Mouse (Mus musculus) frontal cortex, postnatal 25 days (tissue): ENCODE data around the gene Tnrc6b.
"Not testable (repeated sequence)": the region's sequence is repeated elsewhere in the genome, so short reads cannot be mapped to it uniquely, and the experiment has no call there.

Experiments
- DNase-seq, 2 experiments: peaks; one replicate each; pipeline ENCODE4 v3.0.0; 2022; ENCODE audit warnings: low spot score in 2 of 2

Gene Tnrc6b

DNA sequence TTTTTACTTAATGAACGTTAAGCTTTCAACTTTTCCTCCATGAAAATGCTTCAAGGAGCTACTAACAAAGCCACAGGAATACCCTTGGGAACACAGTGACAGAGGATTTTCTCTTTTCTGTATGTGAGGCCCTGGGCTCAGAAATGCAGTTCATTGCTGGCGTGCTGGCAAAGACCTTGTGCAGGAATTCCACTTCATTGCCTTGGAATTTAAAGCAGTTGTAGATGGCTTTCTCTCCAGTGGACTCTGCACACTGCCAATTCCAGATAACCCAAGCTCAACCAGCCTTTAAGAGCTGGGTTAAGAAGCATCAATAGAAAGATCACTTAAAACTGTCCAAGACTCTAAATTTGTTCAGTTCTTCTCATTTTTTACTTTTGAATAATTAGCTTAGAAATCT is 204.7 kb downstream of the Tnrc6b start:
- DNase-seq: no peak

DNA sequence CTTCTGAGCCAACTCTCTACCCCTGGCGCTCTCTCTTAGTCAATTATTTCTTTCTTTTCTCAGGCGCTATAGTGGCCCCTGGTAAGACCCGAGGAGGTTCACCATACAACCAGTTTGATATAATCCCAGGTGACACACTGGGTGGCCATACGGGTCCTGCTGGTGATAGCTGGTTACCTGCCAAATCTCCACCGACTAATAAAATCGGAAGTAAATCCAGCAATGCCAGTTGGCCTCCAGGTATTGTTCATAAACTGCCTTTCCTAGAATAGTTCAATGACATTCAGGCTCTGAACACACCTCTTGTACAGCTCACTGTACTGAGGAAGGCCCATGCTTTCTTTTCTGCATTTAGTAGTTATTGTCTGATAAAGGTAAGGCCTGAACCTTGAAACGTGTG is 205.5 kb downstream of the Tnrc6b start:
- DNase-seq: no peak

DNA sequence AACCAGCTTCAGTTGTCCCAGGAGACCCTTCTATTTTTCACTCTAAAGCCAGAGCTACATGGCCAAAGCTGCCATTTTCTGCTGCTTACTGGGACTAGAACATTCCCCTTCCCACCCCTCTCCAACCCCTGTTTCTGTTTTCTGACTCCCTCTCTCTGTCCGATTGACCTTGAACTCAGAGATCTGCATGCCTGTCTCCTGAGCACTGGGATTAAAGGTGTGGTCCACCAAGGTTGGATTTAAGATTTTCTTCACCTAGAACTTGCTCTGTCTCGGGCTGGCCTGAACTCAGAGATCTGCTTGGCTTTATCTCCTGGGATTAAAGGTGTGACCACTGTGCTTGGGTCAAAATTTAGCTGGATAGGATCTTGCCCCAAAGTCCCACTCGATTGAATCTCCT is 209.2 kb downstream of the Tnrc6b start:
- DNase-seq: no peak

DNA sequence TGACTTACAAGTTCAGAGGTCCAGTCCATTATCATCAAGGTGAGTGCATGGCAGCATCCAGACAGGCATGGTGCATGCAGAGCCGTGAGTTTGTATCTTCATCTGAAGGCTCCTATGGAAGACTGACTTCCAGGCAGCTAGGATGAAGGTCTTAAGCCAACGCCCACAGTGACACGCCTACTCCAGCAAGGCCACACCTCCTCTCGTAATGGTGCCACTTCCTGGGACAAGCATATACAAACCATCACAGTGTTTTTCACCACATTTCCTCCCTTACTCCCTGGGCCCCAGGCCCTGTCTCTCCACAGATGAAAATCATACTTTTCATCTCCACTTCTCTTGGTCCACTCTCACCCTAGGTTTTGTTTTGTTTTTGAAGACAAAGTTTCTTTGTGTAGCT is 210.7 kb downstream of the Tnrc6b start:
- DNase-seq: no peak

DNA sequence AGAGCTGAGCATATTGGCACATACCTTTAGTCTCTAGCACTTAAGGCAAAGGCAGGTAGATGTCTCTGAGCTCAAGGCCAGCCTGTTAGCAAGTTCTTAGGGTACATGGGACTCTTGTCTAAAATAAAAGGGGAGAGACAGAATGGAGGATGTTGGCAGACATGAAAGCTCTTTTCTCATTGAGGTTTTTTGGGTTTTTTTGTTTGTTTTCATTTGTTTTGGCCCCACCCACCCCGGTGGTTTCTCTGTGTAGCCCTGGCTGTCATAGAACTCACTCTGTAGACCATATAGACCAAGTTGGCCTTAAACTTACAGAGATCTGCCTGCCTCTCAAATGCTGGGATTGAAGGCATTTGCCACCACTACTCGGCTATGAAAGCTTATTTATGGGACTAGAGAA is 213.1 kb downstream of the Tnrc6b start:
- DNase-seq: no peak

DNA sequence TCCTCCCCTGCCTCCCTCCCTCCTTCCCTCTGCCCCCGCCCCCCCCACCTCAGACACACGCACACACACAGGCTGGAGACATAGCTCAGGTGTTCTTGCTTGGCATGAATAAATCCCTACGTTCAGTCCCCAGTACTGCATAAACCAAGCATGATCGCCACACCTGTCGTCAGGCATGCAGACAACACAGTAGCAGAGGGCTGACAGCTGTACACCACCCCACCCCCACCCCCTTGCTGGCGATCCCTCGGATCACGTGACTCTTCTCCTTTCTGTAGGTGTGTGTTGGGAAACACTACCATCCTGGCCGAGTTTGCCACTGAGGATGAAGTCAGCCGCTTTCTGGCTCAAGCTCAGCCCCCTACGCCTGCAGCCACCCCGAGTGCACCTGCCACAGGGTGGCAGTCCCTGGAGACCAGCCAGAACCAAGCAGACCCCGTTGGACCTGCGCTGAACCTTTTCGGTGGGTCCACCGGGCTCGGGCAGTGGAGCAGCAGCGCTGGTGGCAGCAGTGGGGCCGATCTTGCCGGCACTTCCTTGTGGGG is 217.8 kb downstream of the Tnrc6b start:
- no peak for DNase-seq

DNA sequence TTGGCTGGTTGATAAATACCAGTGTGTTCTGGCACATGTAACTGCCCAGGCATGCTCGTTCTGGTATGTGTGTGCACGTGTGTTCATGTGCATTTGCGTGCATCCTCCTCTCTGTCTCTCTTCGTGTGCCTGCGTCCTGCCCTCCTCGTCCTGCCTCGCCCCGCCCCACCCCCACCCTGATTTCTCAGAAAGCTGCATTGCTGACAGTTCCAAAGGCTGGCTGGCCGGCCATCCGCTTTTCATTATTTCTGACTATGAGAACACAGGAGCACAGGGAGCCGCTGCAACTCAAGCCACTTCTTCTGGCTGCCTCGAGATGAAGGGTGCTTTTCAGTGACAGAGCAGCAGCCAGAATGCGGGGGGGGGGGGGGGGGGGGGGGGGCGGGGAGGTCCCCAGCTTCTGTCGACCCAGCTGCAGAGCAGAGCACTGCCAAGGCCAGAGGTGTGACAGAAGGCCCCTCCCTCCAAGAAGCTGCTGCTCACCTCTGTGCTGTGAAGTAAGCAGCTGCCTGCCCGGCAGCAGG is 219.0 kb downstream of the Tnrc6b start:
- DNase-seq: no peak

DNA sequence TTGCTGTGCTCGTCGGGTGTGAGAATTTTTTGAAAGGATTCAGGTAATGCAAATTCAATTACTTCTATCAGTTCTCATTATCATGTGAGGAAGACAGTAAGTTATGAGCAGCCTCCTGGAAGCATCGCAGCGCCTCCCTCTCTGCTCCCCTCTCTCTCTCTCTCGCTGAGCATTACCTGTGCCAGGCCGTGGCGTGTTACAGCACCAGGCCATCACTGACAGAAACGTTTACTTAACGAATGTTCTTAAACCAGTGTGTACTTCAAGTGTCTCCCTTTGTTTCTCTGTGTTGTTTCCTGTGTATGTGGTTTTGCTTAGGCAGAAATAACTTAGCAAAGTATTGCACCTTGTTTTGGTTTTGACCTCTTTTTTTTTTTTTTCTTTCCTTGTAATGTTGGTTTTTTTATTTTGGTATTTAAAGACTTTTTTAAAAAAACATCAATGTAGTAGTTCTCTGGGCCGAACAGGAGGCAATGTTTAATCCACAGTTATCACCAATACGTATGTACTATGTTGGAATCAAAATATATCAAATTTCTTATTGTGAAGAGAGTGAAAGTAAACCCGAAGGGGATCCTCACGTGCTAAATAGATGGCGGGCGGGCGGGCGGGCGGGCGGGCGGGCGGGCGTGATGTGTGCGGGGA is 219.7 kb downstream of the Tnrc6b start:
- not testable (repeated sequence) for DNase-seq

DNA sequence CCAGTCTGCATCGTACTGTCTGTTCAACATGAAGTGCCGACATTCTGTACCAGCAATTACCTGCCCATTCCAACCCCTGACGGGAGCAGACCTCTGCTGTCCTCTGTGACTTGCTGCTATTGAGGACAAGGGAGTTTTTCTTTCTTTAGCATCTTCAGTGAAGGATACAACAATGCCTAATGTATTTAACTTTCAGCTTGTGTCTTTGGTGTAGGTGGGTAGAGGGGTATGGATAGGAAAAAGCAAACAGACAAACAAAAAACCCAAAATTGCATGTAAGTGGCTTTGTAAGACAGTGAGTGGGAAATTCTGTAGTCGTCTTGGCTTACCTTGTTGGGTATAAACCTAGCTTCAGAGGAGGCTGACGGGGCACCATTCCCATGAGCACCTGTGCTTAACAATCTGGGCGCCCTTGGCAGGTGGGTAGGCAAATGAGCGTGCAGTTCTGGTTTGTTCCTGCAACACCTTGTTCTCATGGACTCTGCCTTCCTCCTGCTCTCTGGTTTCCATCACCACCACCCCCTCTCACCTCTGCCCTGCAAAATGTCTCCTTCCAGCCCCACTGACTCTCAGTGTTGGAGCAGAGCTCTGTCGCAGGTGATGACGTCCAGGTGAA is 220.3 kb downstream of the Tnrc6b start:
- no peak for DNase-seq

DNA sequence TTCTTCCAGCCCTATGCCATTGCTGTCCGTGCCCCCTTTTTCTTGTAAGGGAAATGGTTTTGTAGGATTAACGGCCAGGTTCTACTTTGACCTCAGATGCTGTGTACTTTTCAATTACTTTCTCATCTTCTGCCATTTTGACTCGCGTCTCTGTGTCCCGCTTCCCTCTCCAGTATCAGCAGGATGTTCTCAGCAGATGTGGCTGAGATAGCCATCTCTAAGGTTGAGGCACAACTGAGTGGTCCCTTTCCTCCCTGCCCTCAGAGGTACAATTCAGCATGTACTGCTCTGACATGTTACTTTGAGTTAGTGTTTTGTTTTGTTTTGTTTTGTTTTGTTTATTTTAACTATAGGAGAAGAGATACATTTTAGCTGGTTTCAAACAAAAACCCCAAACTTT is 223.7 kb downstream of the Tnrc6b start:
- no peak for DNase-seq

DNA sequence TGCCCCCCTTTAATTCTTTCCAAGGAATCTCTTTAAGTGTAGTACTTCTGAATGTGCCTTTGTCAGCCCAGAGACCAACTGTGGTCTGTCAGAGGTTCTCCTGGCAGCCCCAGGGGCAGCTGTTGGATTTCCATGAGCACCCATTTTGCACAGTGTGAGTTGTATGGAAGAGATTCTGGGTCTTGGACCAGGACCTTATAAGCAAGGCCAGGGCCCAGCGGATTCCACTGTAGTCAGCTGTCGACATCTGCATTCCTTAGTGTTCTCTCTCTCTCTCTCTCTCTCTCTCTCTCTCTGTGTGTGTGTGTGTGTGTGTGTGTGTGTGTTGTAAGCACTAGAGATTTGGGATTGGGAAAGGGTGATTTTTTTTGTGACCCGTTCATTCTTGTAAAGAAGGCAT is 225.6 kb downstream of the Tnrc6b start:
- no peak for DNase-seq

DNA sequence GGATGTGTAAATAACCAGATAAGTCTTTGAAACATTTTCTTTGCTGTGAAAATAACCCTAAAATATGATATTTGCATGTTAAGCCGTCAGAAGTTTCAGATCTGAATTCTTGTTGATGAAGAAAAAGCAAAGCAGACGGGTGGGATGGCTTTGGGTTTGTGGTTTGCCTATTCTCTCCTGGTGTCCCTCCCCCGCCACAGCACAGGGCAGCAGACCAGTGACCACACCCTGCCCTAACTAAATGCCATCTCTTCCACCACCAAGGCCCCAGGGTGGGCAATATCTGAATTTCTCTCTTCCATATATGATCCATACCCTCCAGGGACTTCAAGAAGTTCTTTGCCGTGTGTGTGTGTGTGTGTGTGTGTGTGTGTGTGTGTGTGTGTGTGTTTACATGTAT is 227.5 kb downstream of the Tnrc6b start:
- DNase-seq: no peak

DNA sequence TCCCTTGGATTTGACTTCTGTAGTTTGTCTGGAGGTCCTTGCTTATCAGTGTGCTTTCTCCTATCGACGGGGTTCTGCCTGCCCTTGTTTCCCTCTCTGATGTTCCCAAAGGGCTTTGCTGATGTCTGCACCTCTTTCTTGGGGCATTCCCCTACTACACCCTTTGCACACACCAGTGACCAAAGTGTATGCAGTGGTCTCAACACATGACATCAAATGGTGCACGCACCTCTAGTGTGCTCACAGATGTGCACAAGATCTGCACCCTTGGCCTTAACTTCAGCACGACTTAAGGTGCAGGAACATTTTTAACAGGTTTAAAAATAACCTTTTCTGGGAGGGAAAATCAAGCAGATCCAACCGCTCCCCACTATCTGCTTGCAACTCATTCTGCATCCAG is 228.3 kb downstream of the Tnrc6b start:
- no peak for DNase-seq

DNA sequence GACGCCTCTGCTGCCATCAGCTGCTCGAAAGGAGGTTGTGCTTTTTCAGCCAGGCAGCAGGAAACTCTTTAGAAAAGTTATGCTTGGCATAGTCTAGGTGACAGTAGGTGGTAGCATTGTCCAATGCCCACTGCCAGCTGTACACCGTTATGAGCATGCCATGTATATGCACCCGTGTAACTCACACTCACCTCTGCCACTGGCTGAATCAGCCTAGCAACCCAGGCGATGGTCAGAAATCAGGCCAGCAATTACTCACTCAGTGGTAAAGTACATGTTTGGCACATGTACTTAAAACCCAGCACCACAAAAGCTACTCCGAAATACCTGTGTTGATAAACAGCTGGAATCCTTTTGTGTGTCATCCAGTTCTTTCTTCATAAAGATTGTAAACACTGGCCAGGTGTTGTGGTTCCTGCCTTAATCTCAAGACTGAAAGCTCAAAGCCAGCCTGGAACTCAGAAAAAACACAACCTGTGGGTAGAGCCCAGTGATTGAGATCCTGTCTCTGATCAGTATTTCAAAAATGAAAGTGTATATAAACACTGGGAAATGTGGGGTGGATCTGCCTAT is 230.4 kb downstream of the Tnrc6b start:
- DNase-seq: no peak

DNA sequence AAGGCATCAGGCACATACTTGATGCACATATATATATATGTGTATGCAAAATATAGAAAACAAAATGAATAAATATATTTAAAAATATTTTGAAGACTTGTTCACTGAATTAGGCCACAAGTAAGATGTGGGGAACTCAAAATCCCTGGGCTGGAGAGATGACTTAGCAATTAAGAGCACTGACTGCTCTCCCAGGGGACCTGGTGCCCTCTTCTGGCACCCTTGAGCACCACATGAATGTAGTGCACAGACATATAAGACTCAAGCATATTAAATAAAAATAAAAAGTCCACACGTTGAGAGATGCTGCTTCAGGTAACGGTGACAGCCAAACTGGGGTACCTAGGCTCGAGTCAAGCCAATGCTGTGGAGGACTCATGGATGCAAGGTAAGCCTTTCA is 234.7 kb downstream of the Tnrc6b start:
- no peak for DNase-seq

DNA sequence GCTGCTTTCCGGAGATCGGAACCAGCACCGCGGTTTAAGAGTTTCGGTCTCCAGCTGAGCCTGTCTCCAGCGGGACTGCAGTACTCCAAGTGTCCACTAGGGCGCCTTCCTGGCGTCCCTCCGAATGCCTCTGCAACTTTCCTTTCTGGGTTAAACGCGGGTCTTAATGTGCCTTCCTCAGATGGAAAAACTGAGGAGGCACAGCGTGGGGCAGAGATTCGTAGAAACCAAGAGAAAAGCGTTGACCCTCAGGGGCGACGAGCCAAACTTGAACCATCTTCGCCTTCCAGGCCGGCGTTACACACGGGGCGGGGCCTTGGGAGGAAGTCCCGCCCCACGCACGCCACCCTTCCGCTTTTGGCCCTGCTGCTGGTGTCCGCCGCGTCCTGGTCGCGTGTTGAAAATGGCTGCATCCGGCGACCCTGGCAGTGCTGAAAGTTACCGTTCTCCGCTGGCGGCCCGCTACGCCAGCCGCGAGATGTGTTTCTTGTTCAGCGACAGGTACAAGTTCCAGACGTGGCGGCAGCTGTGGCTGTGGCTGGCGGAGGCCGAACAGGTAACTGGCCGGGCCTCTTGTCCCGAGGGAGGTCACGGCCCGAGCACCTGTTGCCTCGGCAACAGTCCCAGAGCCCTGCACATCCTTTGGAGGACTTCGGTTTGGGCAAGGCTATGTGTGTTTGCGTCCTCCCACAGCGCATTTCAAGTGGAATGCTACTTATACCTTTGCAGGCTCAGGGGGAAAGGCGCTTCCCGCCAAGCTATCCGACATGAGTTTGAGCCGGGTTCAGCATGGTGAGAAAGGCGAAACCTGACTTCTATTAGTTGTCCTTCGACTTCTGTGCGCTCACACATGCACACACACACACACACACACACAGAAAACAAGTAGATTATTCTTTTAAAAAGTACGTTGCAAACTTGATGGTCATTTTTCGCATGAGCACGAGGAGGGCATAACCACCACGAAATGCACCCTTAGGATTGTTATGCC is 237.3 kb downstream of the Tnrc6b start, which contains the start of gene Adsl:
Adsl (plus strand) TSS at position 346 of the 991 bp plus-strand sequence.
- peak; percentile 69 to 74 for DNase-seq

DNA sequence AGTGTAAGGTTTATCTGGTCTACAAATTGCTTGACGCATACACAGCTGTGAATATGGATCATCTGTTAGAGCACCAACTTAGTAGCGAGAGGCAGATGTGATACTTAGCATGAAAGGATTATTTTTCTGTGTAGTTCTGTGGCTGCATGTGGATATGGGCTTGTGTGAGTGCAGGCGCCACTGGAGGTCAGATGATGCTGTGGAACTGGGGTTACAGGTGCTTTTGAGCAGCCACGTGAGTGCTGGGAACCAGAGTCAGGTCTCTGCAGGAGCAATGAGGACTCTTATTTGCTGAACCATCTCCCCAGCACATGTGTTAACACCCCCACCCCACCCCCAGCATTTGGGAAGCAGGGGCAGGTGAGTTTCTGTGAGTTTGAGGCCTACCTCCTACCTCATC is 238.3 kb downstream of the Tnrc6b start:
- no peak for DNase-seq

DNA sequence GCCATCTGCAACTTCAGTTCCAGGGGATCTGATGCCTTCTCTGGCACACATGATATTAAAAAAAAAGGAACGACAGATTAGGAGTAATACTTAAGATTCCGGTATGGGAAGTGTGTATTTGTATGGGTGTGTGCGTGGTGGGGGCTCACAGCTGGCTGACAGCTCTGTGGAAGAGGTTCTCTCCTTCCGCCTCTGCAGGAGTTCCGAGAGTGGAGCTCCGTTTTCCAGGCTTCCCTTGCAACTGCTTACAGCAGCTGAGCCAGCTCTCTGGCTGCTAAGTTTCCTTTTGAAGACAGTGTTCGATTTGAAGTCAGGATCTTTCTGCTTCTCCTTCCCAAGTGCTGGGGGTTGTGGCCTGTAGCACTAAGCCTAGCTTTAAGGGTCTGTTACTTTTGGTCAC is 238.9 kb downstream of the Tnrc6b start:
- DNase-seq: no peak

DNA sequence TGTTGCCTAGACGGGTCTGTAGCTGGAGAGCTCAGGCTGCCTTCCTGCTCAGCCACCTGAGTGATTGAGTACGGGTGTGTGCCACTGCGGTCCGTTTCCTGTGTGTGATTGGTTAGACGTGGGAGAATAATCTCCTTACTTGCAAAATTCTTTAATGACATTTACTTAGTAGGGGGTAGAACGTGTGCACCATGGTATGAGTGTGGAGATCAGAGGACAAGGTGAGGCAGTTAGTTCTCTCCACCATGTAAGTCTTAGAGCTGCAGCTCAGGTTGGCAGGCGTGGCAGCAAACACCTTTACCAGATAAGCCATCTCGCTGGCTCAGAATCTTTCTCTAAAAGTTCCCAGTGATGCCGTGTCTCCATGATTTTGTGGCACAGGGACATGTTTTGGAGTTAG is 242.9 kb downstream of the Tnrc6b start:
- no peak for DNase-seq

DNA sequence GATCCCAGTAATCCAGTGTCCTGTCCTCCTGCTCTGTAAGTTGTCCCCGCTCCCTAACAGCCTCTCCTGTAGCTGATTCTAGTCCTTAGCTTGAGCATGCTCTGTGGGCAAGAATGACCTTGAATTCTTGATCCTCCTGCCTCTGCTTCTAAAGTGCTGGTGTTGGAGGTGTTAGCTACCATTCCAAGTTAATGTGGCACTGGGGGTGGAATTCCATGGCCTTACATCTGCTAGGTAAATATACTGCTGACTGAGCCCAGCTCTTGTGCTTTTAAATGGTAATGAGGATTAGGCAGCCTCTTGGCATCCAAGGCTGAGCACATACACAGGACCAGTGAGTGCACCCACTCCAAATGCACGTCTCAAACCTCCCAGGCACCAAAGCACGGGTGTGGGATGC is 243.7 kb downstream of the Tnrc6b start:
- no peak for DNase-seq

DNA sequence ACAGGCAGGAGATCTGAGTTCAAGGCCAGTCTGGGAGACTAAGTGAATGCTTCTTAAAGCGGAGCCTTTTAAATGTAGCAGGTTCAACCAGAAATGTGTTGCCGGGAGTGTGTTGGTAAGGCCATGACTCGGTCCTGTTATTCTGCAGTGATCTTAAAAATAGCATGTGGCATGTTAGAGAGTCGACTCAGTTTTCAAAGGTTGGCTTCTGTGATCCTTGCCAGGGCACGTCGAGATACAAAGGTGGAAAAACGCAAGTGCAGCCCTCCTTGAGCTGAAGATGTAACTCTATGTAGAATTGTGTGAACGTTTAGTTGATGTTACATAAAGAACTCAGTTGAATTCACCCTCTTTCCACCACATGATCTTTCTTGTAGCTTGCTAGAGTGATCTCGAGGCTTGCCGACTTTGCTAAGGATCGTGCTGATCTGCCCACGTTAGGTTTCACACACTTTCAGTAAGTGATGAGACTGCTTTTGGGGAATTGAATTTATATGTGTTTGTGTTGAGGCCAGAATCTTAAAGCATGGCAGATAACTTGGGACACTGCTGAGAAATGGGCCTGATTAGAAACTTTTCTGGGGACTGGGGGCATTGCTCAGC is 244.8 kb downstream of the Tnrc6b start:
- DNase-seq: no peak
